Mouse (Mus musculus) large intestine, adult 2 months (tissue): ENCODE results near the gene Osbpl8. TPM values are rescaled to one million over a fixed set of nuclear protein-coding genes. Genes with fewer than 3 reads are reported as not detected.

Experiments
- DNase-seq: peaks from one replicate; pipeline ENCODE4 v3.0.0-alpha.2; 2012; ENCODE audit warnings: low read depth, low spot score
- WGBS: fragments of 180-500 bp; shearing (Covaris S2); methylation state at CpG from one replicate; pipeline ENCODE4 v1.1.7; 2018; 5-methylcytosine and 5-hydroxymethylcytosine counted together
- polyA plus RNA-seq: library from polyadenylated mRNA; depleted of rRNA; stranded (reverse); fragments of >200 nt; gene quantifications from 2 replicates; pipeline ENCODE4 v1.2.3, GENCODE M21; 2012

Gene Osbpl8
- polyA plus RNA-seq, 1 experiment = 1.1 TPM

GRCm38 (mm10) chr10:111144371-111144959 lies 20.1 kb upstream of the Osbpl8 start:
- 84% methylated on average over 11 of the region's 11 CpGs for WGBS
- no peak for DNase-seq

- WGBS = 65% methylated on average over 5 of the region's 5 CpGs
- DNase-seq = no peak
Observed at GRCm38 (mm10) chr10:111149761-111150160, 14.8 kb upstream of the Osbpl8 start.

- 79% methylated on average over 3 of the region's 3 CpGs for WGBS
- no peak for DNase-seq
Observed at GRCm38 (mm10) chr10:111155065-111155464, 9.5 kb upstream of the Osbpl8 start.

DNA sequence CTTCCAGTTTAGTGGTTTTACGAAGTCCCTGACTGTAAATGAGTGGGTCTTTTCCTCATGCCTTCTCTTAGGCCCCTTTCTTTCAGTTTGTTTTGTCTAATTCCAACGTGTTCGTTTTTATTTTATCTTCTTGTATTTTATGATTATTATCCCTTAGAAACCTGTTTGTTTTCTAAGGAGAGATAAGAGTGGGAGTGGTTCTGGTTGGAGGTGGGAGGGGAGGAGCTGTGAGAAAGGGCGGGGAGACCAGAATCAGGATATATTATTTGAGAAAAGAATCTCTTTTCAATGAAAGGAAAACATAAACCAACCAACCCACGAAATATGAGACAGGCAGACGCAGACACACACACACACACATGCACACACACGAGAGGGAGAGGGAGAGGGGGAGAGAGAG lies 9.0 kb upstream of the Osbpl8 start:
- 20% methylated on average over 7 of the region's 7 CpGs for WGBS
- DNase-seq = no peak

DNA sequence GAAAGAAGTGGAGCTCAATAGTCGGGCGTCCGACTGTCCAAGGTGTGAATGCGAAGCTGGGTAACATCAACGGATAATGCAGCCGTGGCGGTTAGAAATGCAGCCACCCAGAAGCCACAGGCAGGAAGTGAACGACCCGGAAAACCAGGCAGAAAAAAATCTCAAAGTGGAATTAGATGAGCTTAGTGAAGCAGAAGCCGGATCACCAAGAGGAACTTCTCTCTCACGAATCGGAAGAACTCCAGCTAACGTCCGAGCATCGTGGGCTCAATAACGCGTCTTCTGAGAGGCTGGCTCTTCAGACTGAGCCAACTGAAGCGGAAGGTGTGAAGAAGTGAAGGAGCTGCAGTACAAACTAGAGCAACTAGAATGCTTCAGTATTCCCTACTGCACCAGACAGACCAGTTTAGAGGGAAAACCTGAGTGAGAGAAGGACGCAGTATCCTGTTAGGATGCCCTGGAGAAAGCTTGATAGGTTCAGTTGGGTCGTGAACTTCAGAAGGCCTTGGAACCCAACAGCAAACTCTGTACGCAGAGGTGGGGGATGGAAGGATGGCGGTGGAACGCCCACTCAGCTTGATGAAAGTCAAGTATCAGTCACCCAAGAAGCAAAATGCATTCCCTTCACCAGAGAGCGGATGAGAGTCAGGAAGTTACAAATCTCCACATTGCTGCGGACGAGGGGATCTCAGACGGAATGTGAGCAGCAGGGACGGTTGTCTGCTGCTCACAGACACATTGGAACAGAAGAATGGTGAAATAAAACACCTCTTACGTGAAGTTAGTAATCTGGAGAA lies 8.0 kb upstream of the Osbpl8 start:
- DNase-seq = no peak

DNA sequence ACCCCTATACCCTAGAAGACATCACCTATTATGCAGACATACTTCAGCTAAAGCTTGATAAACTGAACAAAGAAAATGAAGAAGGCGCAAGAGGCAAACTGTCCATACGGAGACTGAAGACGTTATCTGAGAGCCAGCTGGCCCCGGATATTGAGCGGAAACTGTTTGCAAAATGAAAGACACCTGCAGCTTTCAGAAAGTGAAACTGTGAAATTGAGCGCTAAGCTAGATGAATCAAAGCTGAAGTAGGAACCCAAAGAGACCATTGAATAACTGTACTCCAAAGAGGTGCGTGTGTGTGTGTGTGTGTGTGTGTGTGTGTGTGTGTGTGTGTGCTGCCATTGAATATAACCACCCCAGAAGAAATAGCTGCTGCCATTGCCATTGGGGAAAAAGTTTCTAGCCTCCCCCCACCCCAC lies 7.3 kb upstream of the Osbpl8 start:
- no peak for DNase-seq

More for the DNA sequence above, 8.0 kb upstream of the Osbpl8 start:
- 85% methylated on average over 29 of the region's 29 CpGs for WGBS

DNA sequence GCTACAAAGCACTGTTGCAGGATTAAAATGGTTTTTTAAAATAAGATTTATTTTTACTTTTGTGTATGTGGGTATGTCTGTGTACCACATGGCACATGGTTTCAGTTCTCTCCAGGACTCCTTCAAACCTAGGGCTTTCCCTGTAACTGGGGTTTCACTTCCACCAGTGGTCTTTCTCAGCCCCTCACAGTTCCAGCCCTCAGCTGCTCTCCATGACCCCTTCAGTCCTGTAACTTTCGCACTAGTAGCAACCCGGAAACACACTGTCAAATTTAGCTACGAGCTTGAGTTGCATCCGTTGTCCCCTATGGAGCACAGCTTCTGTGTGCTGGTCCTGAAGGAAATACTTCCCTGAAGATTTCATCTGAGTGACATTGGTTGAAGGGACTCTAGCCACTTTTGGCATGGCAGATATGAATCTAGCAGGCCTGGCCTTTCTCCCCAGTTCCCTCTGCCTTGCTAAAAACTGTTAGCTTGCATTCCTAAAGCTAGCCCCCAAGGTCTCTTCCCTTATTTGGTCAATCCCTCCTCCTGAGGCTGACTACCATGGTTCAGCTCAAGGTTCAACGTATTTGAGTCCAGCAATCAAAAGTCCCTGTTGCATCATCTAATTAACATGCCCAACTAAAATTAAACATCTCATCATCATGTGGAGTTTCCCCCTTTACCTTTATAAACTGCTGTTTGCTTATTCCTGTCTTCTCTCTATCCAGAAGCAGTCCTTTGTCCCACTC lies 4.6 kb upstream of the Osbpl8 start:
- no peak for DNase-seq
- WGBS = 74% methylated on average over 5 of the region's 5 CpGs

More for the DNA sequence above, 7.3 kb upstream of the Osbpl8 start:
- WGBS = 78% methylated on average over 7 of the region's 7 CpGs

DNA sequence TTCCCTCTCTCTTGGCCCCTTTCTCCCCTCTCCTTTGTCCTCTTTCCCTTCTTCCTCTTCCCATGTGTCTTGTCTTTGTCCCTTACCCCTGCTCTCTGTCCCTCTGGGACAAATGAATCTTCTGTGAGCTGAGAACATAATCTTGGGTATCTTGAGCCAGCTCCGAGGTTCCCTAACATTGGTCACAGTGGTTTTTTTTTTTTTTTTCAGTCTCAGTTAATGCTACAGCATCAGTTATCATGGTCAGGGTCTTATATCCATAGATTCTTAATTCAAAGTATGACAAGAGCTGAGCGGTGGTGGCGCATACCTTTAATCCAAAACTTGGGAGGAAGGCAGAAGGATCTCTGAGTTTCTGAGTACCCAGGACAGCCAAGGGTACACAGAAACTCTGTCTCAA lies 4.0 kb upstream of the Osbpl8 start:
- DNase-seq = no peak
- 90% methylated on average over 3 of the region's 3 CpGs for WGBS

GRCm38 (mm10) chr10:111161373-111161772 lies 3.2 kb upstream of the Osbpl8 start:
- DNase-seq = no peak
- 88% methylated on average over 6 of the region's 6 CpGs for WGBS

- 79% methylated on average over 3 of the region's 3 CpGs for WGBS
- no peak for DNase-seq
Observed at GRCm38 (mm10) chr10:111163025-111163424, 1.5 kb upstream of the Osbpl8 start.

- WGBS = 25% methylated on average over 9 of the region's 9 CpGs
- no peak for DNase-seq
Observed at GRCm38 (mm10) chr10:111163601-111164240, 831 bp upstream of the Osbpl8 start.

DNA sequence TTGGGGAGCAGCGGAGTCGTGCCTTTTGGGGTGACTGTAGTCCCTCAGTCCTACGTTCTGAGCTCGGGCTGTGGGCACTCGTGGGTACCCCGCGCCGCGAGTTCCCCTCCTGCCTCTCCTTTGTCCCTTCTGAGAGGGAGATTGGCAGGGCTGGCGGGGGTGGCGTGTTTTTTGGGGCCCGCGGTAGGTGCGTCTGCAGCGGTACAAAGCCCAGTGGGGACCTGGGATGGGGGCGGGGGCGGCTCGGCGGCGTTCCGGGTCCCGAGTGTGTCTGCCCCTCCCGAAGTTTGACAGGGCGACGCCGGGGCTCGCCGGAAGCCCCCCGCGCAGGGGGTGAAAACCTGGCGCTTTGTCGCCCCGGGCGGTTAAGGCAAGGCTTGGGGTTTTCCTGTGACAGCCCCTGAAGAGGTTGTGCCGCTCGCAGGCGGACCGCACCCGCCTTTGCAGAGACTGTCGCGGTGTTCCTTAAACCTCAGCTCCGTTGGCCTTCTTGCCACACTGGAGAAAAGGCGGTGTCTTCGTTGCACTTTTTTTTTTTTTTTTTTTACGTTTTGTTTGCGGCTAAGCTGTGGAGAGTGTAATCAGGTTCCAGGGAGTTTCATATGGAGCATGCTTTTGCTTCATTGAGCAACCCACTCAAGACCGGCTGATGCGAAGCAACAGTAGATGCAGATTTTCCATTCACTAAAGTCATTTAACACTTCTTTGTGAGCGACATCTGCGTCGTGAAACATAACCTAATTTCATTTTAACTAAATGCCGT lies 848 bp downstream of the Osbpl8 start:
- under 1% methylated on average over 52 of the region's 52 CpGs for WGBS
- DNase-seq = no peak

- 80% methylated on average over 4 of the region's 4 CpGs for WGBS
- DNase-seq = no peak
Observed at GRCm38 (mm10) chr10:111166057-111166841, 1.7 kb downstream of the Osbpl8 start.

DNA sequence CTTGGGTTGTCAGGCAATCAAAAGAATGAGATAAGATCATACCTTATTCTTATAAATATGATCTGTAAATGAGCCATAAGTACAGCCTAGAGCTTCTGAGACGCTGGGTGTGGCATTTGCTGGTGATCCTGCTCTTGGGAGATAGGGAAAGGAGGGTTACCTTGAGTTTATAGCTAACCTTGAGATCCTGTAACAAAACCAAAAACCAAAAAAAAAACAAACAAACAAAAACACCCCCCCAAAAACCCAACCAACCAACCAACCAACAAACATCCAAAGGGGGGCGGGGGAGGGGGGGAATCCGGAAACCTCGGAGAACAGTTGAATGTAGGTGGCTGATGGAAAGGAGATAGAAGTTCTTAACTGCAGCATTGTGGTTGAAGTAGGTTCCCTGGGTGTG lies 2.9 kb downstream of the Osbpl8 start:
- no peak for DNase-seq
- 81% methylated on average over 4 of the region's 4 CpGs for WGBS

- no peak for DNase-seq
- WGBS = 84% methylated on average over 3 of the region's 3 CpGs
Observed at GRCm38 (mm10) chr10:111168305-111168704, 3.8 kb downstream of the Osbpl8 start.

- no peak for DNase-seq
- WGBS = 77% methylated on average over 15 of the region's 15 CpGs
Observed at GRCm38 (mm10) chr10:111171246-111171934, 6.8 kb downstream of the Osbpl8 start.

- DNase-seq = no peak
- WGBS = 84% methylated on average over 7 of the region's 7 CpGs
Observed at GRCm38 (mm10) chr10:111173589-111174247, 9.2 kb downstream of the Osbpl8 start.

GRCm38 (mm10) chr10:111177336-111177735 lies 12.8 kb downstream of the Osbpl8 start:
- no peak for DNase-seq
- 75% methylated on average over 8 of the region's 8 CpGs for WGBS
